ENCODE assay signal across 14 mouse cellular contexts in the genomic region with DNA sequence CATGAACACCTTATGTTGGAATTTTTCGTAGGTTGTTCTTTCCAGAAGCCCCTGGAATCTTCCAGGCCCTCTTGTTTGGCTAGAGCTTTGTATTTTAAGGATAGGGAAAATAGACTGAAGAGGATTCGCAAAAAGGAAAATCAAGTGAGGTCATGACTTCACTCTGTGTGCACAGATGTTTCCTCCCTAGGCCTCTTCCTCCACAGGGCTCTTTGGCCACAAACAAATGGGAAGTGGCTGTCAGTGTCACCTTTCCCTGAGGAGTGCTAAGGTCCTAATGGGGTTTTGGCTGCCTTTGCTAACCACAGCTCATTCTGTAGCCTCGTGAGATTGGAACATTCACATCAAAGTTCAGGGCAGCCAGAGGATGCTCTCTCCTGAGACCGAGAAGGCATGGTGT.
DNase-seq lines count a peak whose midpoint lies in the region; ATAC-seq and TF ChIP-seq lines count a peak whose summit lies in the region.
"Had no signal": no experiment of that assay in that cellular context is flagged by ENCODE, and none has a peak within 500 bp of the region (broad histone marks: within the 10 kb centered on the region; RNA-seq: fewer than 3 reads in every experiment).

No protein-coding gene starts in this region.

- no peak overlapping the region for H3K9ac ChIP-seq in hindbrain, postnatal 0 days (replicated peaks; ENCODE audit: low read length)
- no peak overlapping the region for H3K9ac ChIP-seq in hindbrain, embryonic 14.5 days
- H3K9ac ChIP-seq in kidney, embryonic 16.5 days (replicated peaks; ENCODE audit: low read length) = no peak overlapping the region

- no peaks in the 10 kb centered on the region for H3K27me3 ChIP-seq in hindbrain, postnatal 0 days (ENCODE audit: insufficient read depth, low read length)
- no peaks in the 10 kb centered on the region for H3K27me3 ChIP-seq in hindbrain, embryonic 14.5 days (ENCODE audit: control insufficient read depth, insufficient read depth, low read length)
- H3K27me3 ChIP-seq in kidney, embryonic 16.5 days (ENCODE audit: insufficient read depth, low read length) = no peaks in the 10 kb centered on the region

- ATAC-seq in hindbrain, postnatal 0 days = no peak
- ATAC-seq in hindbrain, embryonic 14.5 days (ENCODE audit: low FRiP score) = no peak
- ATAC-seq in kidney, embryonic 16.5 days (ENCODE audit: low FRiP score, low TSS enrichment) = no peak
- ATAC-seq: intestine, postnatal 0 days had no signal

- no peaks in the 10 kb centered on the region for H3K4me1 ChIP-seq in hindbrain, postnatal 0 days (ENCODE audit: insufficient read depth, low read length)
- no peaks in the 10 kb centered on the region for H3K4me1 ChIP-seq in hindbrain, embryonic 14.5 days (replicated peaks; ENCODE audit: control insufficient read depth, insufficient read depth, low read length)
- peaks cover 43% of the 10 kb centered on the region for H3K4me1 ChIP-seq in kidney, embryonic 16.5 days (ENCODE audit: insufficient read depth, low read length)

- TF ChIP-seq CTCF in hindbrain, postnatal 0 days (IDR thresholded peaks at IDR 0.05; ENCODE audit: low read depth) = no peak

- no peaks in the 10 kb centered on the region for H3K36me3 ChIP-seq in hindbrain, postnatal 0 days (ENCODE audit: insufficient read depth, low read length)
- no peaks in the 10 kb centered on the region for H3K36me3 ChIP-seq in hindbrain, embryonic 14.5 days (replicated peaks; ENCODE audit: control insufficient read depth, insufficient read depth)
- no peaks in the 10 kb centered on the region for H3K36me3 ChIP-seq in kidney, embryonic 16.5 days (ENCODE audit: insufficient read depth, low read length)

- H3K27ac ChIP-seq in hindbrain, postnatal 0 days = peak overlapping the region; percentile 20; the same call in 1 of the 2 replicates
- H3K27ac ChIP-seq in hindbrain, embryonic 14.5 days = no peak overlapping the region
- peak overlapping the region; percentile 57 for H3K27ac ChIP-seq in kidney, embryonic 16.5 days (ENCODE audit: low read length)

- peak; percentile 30 for DNase-seq in embryo, embryonic 10 days (ENCODE audit: low spot score)
- no peak for DNase-seq in embryo, embryonic 9.5 days (ENCODE audit: extremely low spot score)
- DNase-seq in hindbrain, postnatal 0 days (ENCODE audit: low spot score) = no peak
- DNase-seq in hindbrain, embryonic 14.5 days (ENCODE audit: low spot score) = no peak
- peak; percentile 45 for DNase-seq in 416B (ENCODE audit: low read depth)
- no peak for DNase-seq in urinary bladder, postnatal 25 days (ENCODE audit: low spot score)
- no peak for DNase-seq in cerebellum, postnatal 36 days
- DNase-seq: adrenal gland, postnatal 14 days; liver; lung, postnatal 10 days; midbrain, embryonic 14.5 days had no signal

- 82% methylated on average over 4 of the region's 4 CpGs for WGBS in hindbrain, postnatal 0 days
- 79% methylated on average over 4 of the region's 4 CpGs for WGBS in hindbrain, embryonic 14.5 days
- 41% methylated on average over 4 of the region's 4 CpGs for WGBS in kidney, embryonic 16.5 days

- H3K9me3 ChIP-seq in hindbrain, postnatal 0 days (ENCODE audit: low read length) = no peaks in the 10 kb centered on the region
- no peaks in the 10 kb centered on the region for H3K9me3 ChIP-seq in hindbrain, embryonic 14.5 days (ENCODE audit: control insufficient read depth, low read length)
- H3K9me3 ChIP-seq in kidney, embryonic 16.5 days (ENCODE audit: low read length) = no peaks in the 10 kb centered on the region

- no peak overlapping the region for H3K4me3 ChIP-seq in hindbrain, postnatal 0 days (ENCODE audit: low read length)
- H3K4me3 ChIP-seq in hindbrain, embryonic 14.5 days (replicated peaks; ENCODE audit: low read length) = no peak overlapping the region
- H3K4me3 ChIP-seq in kidney, embryonic 16.5 days (ENCODE audit: low read length) = no peak overlapping the region

- H3K4me2 ChIP-seq in hindbrain, postnatal 0 days (ENCODE audit: low read depth, low read length) = no peak overlapping the region
- H3K4me2 ChIP-seq in hindbrain, embryonic 14.5 days (replicated peaks) = no peak overlapping the region
- no peak overlapping the region for H3K4me2 ChIP-seq in kidney, embryonic 16.5 days (replicated peaks; ENCODE audit: low read depth, low read length)
- H3K4me2 ChIP-seq: heart, embryonic 11.5 days had no signal

Comparison
In these comparisons a context has a peak if more than half of its experiments do, and no peak if none do; other contexts are left out.
1. DNase-seq: peak in embryo, embryonic 10 days (single experiment) and 416B (single experiment); none in embryo, embryonic 9.5 days (single experiment), hindbrain, postnatal 0 days (single experiment), hindbrain, embryonic 14.5 days (single experiment), urinary bladder, postnatal 25 days (single experiment) and cerebellum, postnatal 36 days (0 of 2).